ENCODE assay signal across 31 mouse cellular contexts in the genomic region with DNA sequence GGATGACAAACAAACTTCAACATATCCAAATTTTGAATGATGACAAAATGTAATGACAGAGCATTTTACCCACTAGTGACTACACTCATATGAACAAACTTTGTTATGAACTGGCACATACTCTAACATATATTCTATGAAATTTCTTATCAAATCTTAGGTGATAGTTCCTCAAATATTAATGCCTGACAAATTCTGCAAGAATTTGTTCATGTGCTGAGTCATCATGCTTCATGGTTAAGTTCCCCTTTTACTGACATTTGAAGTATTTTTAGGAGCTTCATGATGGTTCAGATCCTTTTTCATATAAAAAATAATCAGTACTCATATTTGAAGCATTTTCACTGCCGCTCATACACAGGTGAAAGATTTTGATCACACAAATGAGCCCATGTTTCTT.
"Had no signal": no experiment of that assay in that cellular context is flagged by ENCODE, and none has a peak within 500 bp of the region (broad histone marks: within the 10 kb centered on the region; RNA-seq: fewer than 3 reads in every experiment).

No protein-coding gene starts in this region.

- H3K4me3 ChIP-seq: gastrocnemius, adult 2 months; heart, adult 2 months; heart, embryonic 13.5 days; heart, embryonic 15.5 days; hindbrain, embryonic 10.5 days; hindbrain, embryonic 12.5 days; intestine, embryonic 15.5 days; kidney, embryonic 15.5 days; limb, embryonic 10.5 days; limb, embryonic 12.5 days; liver, embryonic 13.5 days; liver, embryonic 15.5 days had no signal

- H3K27me3 ChIP-seq: heart, embryonic 13.5 days; heart, embryonic 15.5 days; hindbrain, embryonic 12.5 days; intestine, embryonic 15.5 days; kidney, embryonic 15.5 days; limb, embryonic 12.5 days; liver, embryonic 13.5 days; liver, embryonic 15.5 days had no signal

- ATAC-seq: hindbrain, embryonic 16.5 days; inflammation-experienced regulatory T-cells, adult 6 months; intestine, embryonic 15.5 days; intestine, postnatal 0 days had no signal

- H3K9me3 ChIP-seq: heart, embryonic 13.5 days; heart, embryonic 15.5 days; hindbrain, embryonic 10.5 days; hindbrain, embryonic 12.5 days; intestine, embryonic 15.5 days; kidney, embryonic 15.5 days; limb, embryonic 10.5 days; limb, embryonic 12.5 days; liver, embryonic 13.5 days; liver, embryonic 15.5 days had no signal

- H3K4me2 ChIP-seq: heart, embryonic 11.5 days; heart, embryonic 13.5 days; heart, embryonic 15.5 days; hindbrain, embryonic 12.5 days; hindbrain, embryonic 14.5 days; intestine, embryonic 15.5 days; kidney, embryonic 15.5 days; limb, embryonic 12.5 days; liver, embryonic 11.5 days; liver, embryonic 13.5 days; liver, embryonic 15.5 days had no signal

- H3K9ac ChIP-seq: heart, embryonic 13.5 days; heart, embryonic 15.5 days; hindbrain, embryonic 12.5 days; hindbrain, embryonic 14.5 days; intestine, embryonic 15.5 days; kidney, embryonic 15.5 days; limb, embryonic 12.5 days; liver, embryonic 13.5 days; liver, embryonic 15.5 days had no signal

- H3K36me3 ChIP-seq: heart, embryonic 13.5 days; heart, embryonic 15.5 days; hindbrain, embryonic 10.5 days; hindbrain, embryonic 12.5 days; intestine, embryonic 15.5 days; kidney, embryonic 15.5 days; limb, embryonic 10.5 days; limb, embryonic 12.5 days; liver, embryonic 13.5 days; liver, embryonic 15.5 days had no signal

- H3K4me1 ChIP-seq: heart, embryonic 13.5 days; heart, embryonic 15.5 days; hindbrain, embryonic 10.5 days; hindbrain, embryonic 12.5 days; intestine, embryonic 15.5 days; kidney, embryonic 15.5 days; liver, embryonic 13.5 days; liver, embryonic 15.5 days had no signal

- DNase-seq: gastrocnemius, adult 2 months; gastrocnemius, postnatal 10 days; gastrocnemius, postnatal 25 days; heart, adult 11 months; heart, adult 2 months; heart, postnatal 14 days; heart, postnatal 36 days; kidney, adult 2 months; kidney, adult 9 months; kidney, postnatal 14 days; kidney, postnatal 36 days; layer of hippocampus, adult 9-11 months; layer of hippocampus, postnatal 36 days; liver; liver, embryonic 13.5 days had no signal

- H3K27ac ChIP-seq: gastrocnemius, adult 2 months; heart, adult 2 months; heart, embryonic 13.5 days; heart, embryonic 15.5 days; hindbrain, embryonic 10.5 days; hindbrain, embryonic 12.5 days; hindbrain, embryonic 14.5 days; intestine, embryonic 15.5 days; kidney, embryonic 15.5 days; kidney, postnatal 0 days; limb, embryonic 10.5 days; limb, embryonic 12.5 days; liver, embryonic 13.5 days; liver, embryonic 15.5 days had no signal
